Mouse (Mus musculus) liver, embryonic 12.5 days (tissue): ENCODE measurements around the gene Ezr. TPM values are rescaled to one million over a fixed set of nuclear protein-coding genes. Genes with fewer than 3 reads are reported as not detected.
A peak's percentile ranks its signal among the peaks of the same experiment; 100 is the strongest.

Experiments used
- ATAC-seq: fragments of 200-750 bp; cut with Nextera tagmentation; 2 replicates; pipeline ENCODE4 v1.8.0; 2017; ENCODE audit warnings: moderate number of reproducible peaks, mild to moderate bottlenecking, moderate library complexity
- H3K27ac ChIP-seq: fragments of 300-500 bp; sonication (generic); 2 replicates; pipeline ENCODE4 v1.5.1; 2016; ENCODE audit warnings: mild to moderate bottlenecking
- H3K27me3 ChIP-seq: fragments of 300-500 bp; sonication (generic); replicated peaks from 2 replicates; pipeline ENCODE4 v1.6.1; 2016; ENCODE audit warnings: mild to moderate bottlenecking, moderate library complexity
- H3K36me3 ChIP-seq: fragments of 300-500 bp; sonication (generic); 2 replicates; pipeline ENCODE4 v1.6.1; 2016; ENCODE audit warnings: mild to moderate bottlenecking, moderate library complexity
- H3K4me1 ChIP-seq: fragments of 300-500 bp; sonication (generic); 2 replicates; pipeline ENCODE4 v1.6.1; 2016
- H3K4me2 ChIP-seq: fragments of 300-500 bp; sonication (generic); 2 replicates; pipeline ENCODE4 v1.6.1; 2016; ENCODE audit warnings: mild to moderate bottlenecking, moderate library complexity
- H3K4me3 ChIP-seq: fragments of 300-500 bp; sonication (generic); 2 replicates; pipeline ENCODE4 v1.5.1; 2016; ENCODE audit warnings: mild to moderate bottlenecking, moderate library complexity
- H3K9ac ChIP-seq: fragments of 300-500 bp; sonication (generic); 2 replicates; pipeline ENCODE4 v1.6.1; 2016; ENCODE audit warnings: mild to moderate bottlenecking, moderate library complexity
- H3K9me3 ChIP-seq: fragments of 300-500 bp; sonication (generic); replicated peaks from 2 replicates; pipeline ENCODE4 v1.6.1; 2016; ENCODE audit warnings: mild to moderate bottlenecking, moderate library complexity
- WGBS: fragments of 180-500 bp; shearing (Covaris S2); methylation state at CpG from one replicate; pipeline ENCODE4 v1.1.7; 2016; ENCODE audit not compliant: insufficient replicate concordance; 5-methylcytosine and 5-hydroxymethylcytosine counted together
- polyA plus RNA-seq: library from polyadenylated mRNA; unstranded; fragments of >200 nt; fragmentation: Nextera tagmentation; extraction: Ambion mirVana; gene quantifications from 2 replicates; pipeline ENCODE4 v1.2.1, GENCODE M21; 2016

Gene Ezr
- polyA plus RNA-seq, 1 experiment from 2014 or later = 67.9 TPM

GRCm38 (mm10) chr17:6776123-6776522 lies 6.5 kb downstream of the Ezr start:
- WGBS = 83% methylated on average over 6 of the region's 6 CpGs
- H3K4me2 ChIP-seq = no peak overlapping the region
- no peak for ATAC-seq
- H3K27ac ChIP-seq = no peak overlapping the region
- H3K36me3 ChIP-seq = peaks cover 24% of the 10 kb centered on the region
- no peaks in the 10 kb centered on the region for H3K9me3 ChIP-seq
- H3K27me3 ChIP-seq = no peaks in the 10 kb centered on the region
- H3K4me1 ChIP-seq = peaks cover 93% of the 10 kb centered on the region
- H3K9ac ChIP-seq = no peak overlapping the region
- H3K4me3 ChIP-seq = no peak overlapping the region

DNA sequence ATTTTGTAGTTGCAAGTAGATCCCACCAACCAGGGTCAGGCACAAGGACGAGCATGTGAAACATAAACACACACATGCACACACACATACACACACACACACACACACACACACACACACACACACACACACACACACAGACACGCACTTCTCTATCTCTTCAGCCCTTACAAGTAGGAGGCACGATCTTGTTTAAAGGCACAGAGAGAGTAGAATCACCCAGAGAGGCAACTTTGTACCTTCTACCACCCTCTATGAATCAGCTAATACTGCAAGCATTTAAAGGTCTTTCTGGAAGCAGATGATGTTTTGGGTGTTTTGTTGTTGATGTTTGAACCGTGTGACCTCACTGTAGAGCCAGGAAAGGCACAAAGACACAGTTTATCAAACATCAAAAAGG lies 6.9 kb downstream of the Ezr start:
- Histone ChIP-seq H3K36me3 (peaks cover 25% of the 10 kb centered on the region), H3K4me1 (peaks cover 90% of the 10 kb centered on the region), H3K4me3 (no peak overlapping the region), H3K27ac (no peak overlapping the region), H3K9ac (no peak overlapping the region), H3K27me3 (no peaks in the 10 kb centered on the region), H3K9me3 (no peaks in the 10 kb centered on the region), H3K4me2 (no peak overlapping the region)
- WGBS = 69% methylated on average over 4 of the region's 4 CpGs
- ATAC-seq = no peak

DNA sequence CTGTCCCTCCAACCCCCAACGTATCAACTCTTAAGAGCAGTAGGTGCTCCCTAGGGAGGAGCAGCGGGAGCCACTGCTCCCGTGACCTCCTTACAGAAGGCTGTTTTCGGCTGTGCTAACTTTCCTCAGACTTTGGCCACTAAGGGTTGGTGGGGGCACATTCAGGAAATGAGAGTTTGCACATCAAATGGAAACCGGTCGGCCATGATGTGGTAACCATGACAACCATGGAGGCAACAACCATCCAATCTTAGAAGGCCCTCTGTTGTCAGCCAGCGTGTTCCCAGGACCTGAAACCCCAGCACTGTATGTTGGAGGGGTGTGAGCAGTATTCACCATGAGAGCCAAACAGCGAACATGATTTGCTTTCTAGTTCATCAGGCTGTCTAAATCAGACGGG lies 7.4 kb downstream of the Ezr start:
- no peak overlapping the region for H3K9ac ChIP-seq
- H3K9me3 ChIP-seq = no peaks in the 10 kb centered on the region
- peaks cover 85% of the 10 kb centered on the region for H3K4me1 ChIP-seq
- H3K27ac ChIP-seq = no peak overlapping the region
- no peaks in the 10 kb centered on the region for H3K27me3 ChIP-seq
- peaks cover 25% of the 10 kb centered on the region for H3K36me3 ChIP-seq
- H3K4me3 ChIP-seq = no peak overlapping the region
- no peak for ATAC-seq
- no peak overlapping the region for H3K4me2 ChIP-seq
- 78% methylated on average over 9 of the region's 9 CpGs for WGBS

DNA sequence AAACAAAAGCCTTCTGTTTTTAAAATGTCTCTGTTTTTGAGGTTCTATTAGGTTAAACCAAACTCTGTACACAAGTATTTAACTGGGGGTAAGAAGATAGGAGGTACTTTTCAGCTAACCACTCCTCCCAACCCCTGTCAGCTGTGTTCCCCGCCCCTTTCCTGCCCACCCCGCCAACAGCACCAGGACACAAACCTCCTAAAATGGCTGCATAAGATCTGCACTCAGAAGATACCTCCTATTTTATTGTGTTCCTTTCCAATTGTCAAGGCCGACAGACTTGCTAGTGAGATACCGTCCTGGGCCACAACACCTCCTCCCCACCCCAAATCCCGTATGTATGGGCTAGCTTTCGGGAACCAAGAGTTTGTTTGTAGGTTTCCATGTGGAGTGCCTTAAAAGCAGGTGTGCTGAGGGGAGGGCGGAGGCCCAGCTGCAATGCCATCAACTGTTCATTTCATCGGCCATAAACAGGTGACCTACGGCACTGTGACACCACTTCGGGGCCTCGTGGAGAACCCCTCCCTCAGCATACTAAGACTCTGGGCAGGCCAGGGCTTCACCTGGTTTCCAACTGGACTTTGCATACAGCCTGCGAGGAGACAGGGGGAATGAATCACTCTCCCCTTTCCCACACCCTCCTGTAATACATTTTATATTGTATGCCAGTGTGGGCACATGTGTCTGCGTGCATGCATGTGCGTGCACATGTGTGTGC lies 9.2 kb downstream of the Ezr start:
- 67% methylated on average over 14 of the region's 14 CpGs for WGBS
- H3K36me3 ChIP-seq = peaks cover 25% of the 10 kb centered on the region
- no peak for ATAC-seq
- no peaks in the 10 kb centered on the region for H3K9me3 ChIP-seq
- no peak overlapping the region for H3K4me2 ChIP-seq
- H3K4me3 ChIP-seq = no peak overlapping the region
- peaks cover 83% of the 10 kb centered on the region for H3K4me1 ChIP-seq
- no peak overlapping the region for H3K9ac ChIP-seq
- H3K27me3 ChIP-seq = no peaks in the 10 kb centered on the region
- H3K27ac ChIP-seq = no peak overlapping the region; the same call in 1 of the 2 replicates

DNA sequence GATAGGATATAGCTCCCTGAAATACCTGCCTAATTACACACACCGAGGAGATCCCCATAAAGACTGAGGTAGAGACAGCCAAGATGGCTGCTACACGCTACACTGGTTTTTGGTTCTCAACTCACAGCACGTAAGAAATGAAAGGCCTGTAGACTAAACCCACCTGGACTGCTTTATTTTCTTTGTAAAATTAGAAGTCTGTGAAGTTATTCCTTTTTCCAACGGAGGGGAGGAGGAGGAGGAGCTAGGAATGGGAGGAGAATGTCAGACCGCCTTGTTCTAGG lies 10.2 kb downstream of the Ezr start:
- ATAC-seq = no peak
- Histone ChIP-seq H3K9ac (no peak overlapping the region), H3K27ac (no peak overlapping the region), H3K27me3 (no peaks in the 10 kb centered on the region), H3K4me1 (peaks cover 85% of the 10 kb centered on the region), H3K9me3 (no peaks in the 10 kb centered on the region), H3K36me3 (peaks cover 25% of the 10 kb centered on the region), H3K4me2 (no peak overlapping the region), H3K4me3 (no peak overlapping the region)
- WGBS = 80% methylated on average over 5 of the region's 5 CpGs

- Histone ChIP-seq H3K9me3 (no peaks in the 10 kb centered on the region), H3K4me3 (no peak overlapping the region), H3K4me1 (peaks cover 85% of the 10 kb centered on the region), H3K36me3 (peaks cover 22% of the 10 kb centered on the region), H3K27ac (no peak overlapping the region), H3K27me3 (no peaks in the 10 kb centered on the region), H3K4me2 (no peak overlapping the region), H3K9ac (no peak overlapping the region)
- whole genome bisulfite sequencing = 77% methylated on average over 16 of the region's 16 CpGs
- no peak for ATAC-seq
These were observed 10.7 kb downstream of the Ezr start for GRCm38 (mm10) chr17:6771661-6772489.

DNA sequence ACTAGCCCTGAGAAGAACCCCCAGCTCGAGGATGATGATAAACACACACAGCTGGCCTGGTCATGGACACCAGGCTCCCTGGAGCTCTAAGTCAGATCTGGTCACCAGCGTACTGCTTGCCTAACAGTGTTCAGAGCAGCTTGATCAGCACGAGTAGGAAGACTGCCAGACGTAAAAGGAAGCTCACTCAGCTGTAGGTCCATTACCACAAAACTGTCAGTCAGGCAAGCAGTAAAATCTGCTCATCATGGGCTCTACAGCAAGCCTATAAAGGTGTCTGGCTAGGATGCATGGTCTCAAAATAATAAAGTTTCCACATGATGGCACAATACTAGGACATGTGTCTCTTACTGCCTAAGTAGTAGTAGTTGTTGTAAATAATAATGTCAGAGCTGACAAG lies 13.0 kb downstream of the Ezr start:
- no peak overlapping the region for H3K4me2 ChIP-seq
- no peak overlapping the region for H3K27ac ChIP-seq
- peaks cover 85% of the 10 kb centered on the region for H3K4me1 ChIP-seq
- H3K4me3 ChIP-seq = no peak overlapping the region
- peaks cover 14% of the 10 kb centered on the region for H3K36me3 ChIP-seq
- WGBS = 34% methylated on average over 4 of the region's 4 CpGs
- no peaks in the 10 kb centered on the region for H3K27me3 ChIP-seq
- H3K9me3 ChIP-seq = no peaks in the 10 kb centered on the region
- no peak for ATAC-seq
- no peak overlapping the region for H3K9ac ChIP-seq

- Histone ChIP-seq H3K9ac (no peak overlapping the region), H3K9me3 (no peaks in the 10 kb centered on the region), H3K4me3 (no peak overlapping the region), H3K4me2 (no peak overlapping the region), H3K4me1 (peaks cover 85% of the 10 kb centered on the region), H3K36me3 (peaks cover 5% of the 10 kb centered on the region), H3K27ac (peak overlapping the region; percentile 33; the same call in 1 of the 2 replicates), H3K27me3 (no peaks in the 10 kb centered on the region)
- ATAC-seq = no peak
- 60% methylated on average over 5 of the region's 5 CpGs for WGBS
These were observed 14.2 kb downstream of the Ezr start for GRCm38 (mm10) chr17:6768301-6768788.

GRCm38 (mm10) chr17:6767771-6768170 lies 14.8 kb downstream of the Ezr start:
- Histone ChIP-seq H3K4me2 (no peak overlapping the region), H3K4me1 (peaks cover 85% of the 10 kb centered on the region), H3K4me3 (no peak overlapping the region), H3K36me3 (peaks cover 4% of the 10 kb centered on the region; the same call in 1 of the 2 replicates), H3K9me3 (no peaks in the 10 kb centered on the region), H3K27me3 (no peaks in the 10 kb centered on the region), H3K27ac (peak overlapping the region; percentile 54; the same call in 1 of the 2 replicates), H3K9ac (no peak overlapping the region)
- ATAC-seq = no peak
- WGBS = 60% methylated on average over 5 of the region's 5 CpGs

DNA sequence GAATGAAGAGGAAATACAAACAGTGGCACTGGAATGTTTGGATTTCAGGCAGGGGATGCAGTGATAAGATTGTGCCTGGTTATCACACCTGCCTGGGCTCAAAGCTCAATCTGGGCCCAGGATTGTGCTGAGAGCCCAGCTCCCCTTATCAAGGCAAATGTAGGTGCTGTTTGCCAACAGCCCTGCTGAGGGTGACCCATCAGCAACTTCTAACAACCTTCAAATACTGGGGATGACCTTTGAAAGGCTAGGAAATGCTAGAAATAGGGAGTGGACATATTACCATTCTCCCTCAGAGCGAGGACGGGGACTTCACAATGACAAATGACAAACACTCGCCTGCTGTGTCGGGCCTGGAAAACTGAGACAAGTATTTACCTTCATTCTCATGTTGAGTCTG lies 15.8 kb downstream of the Ezr start:
- ATAC-seq = peak; percentile 20; the same call in 1 of the 2 replicates

GRCm38 (mm10) chr17:6765886-6766285 lies 16.7 kb downstream of the Ezr start:
- H3K4me3 ChIP-seq = no peak overlapping the region
- H3K27me3 ChIP-seq = no peaks in the 10 kb centered on the region
- peaks cover 84% of the 10 kb centered on the region for H3K4me1 ChIP-seq
- H3K4me2 ChIP-seq = no peak overlapping the region
- 71% methylated on average over 2 of the region's 2 CpGs for WGBS
- H3K36me3 ChIP-seq = no peaks in the 10 kb centered on the region
- no peak for ATAC-seq
- H3K9ac ChIP-seq = no peak overlapping the region
- no peak overlapping the region for H3K27ac ChIP-seq
- no peaks in the 10 kb centered on the region for H3K9me3 ChIP-seq

More for the DNA sequence above, 15.8 kb downstream of the Ezr start:
- WGBS = 73% methylated on average over 4 of the region's 4 CpGs
- Histone ChIP-seq H3K4me3 (no peak overlapping the region), H3K9ac (no peak overlapping the region), H3K4me1 (peaks cover 85% of the 10 kb centered on the region), H3K4me2 (no peak overlapping the region), H3K27me3 (no peaks in the 10 kb centered on the region), H3K36me3 (peaks cover 4% of the 10 kb centered on the region; the same call in 1 of the 2 replicates), H3K27ac (no peak overlapping the region), H3K9me3 (no peaks in the 10 kb centered on the region)

DNA sequence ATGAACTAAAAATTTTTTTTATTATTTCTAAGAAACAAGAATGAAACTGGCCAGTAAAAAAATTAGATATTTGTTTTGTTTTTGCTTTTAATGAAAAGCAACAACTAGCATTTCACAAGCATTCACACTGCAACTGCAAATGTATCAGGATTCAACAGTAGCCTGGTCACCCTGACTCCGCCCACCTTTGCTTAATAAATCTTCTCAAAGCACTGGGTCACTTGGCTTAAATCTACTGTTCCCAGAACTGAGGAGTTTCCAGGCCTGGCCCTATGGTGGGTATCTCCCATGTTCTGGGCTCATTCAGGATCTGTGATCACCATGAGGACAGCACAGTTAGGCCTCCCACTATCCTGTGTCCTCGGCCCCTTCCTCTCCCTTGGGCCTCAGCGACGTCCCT lies 17.9 kb downstream of the Ezr start:
- H3K27me3 ChIP-seq = no peaks in the 10 kb centered on the region
- H3K27ac ChIP-seq = no peak overlapping the region
- H3K4me1 ChIP-seq = peaks cover 80% of the 10 kb centered on the region
- WGBS = 87% methylated on average over 4 of the region's 4 CpGs
- H3K4me2 ChIP-seq = no peak overlapping the region
- H3K36me3 ChIP-seq = no peaks in the 10 kb centered on the region
- no peaks in the 10 kb centered on the region for H3K9me3 ChIP-seq
- no peak overlapping the region for H3K4me3 ChIP-seq
- no peak for ATAC-seq
- no peak overlapping the region for H3K9ac ChIP-seq
